Mouse (Mus musculus): ENCODE measurements around the gene Gm4631. TPM values are rescaled to one million over a fixed set of nuclear protein-coding genes. Genes with fewer than 3 reads are reported as not detected.
"Not testable (repeated sequence)": the region's sequence is repeated elsewhere in the genome, so short reads cannot be mapped to it uniquely, and the experiment has no call there.

Gene Gm4631
- 10 to 100 TPM; 55.5 to 68.0 TPM for total RNA-seq (2021)

DNA sequence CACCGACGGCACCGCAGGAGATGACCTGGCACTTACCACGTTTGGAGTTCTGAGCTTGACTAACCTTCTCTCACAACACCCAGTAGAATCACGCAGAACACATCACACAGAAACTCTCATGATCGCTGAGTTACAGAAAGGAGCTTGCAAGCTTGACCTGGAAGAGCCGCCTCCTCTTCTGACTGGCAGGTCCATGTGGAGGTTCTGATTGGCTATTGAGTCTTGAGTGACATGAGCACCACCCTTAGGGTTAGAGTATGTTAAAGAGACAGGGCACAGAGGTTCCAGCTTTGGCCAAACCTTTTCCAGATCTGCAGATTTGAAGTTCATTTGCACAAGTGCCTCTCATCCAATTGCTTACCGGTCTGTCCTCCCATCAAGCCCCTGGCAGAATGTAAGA, at the start of gene Gm4631:
Gene Gm4631 (minus strand): TSS at position 101 of the 400 bp plus-strand sequence.
- DNase-seq (ENCODE audit: extremely low spot score in 1 of 2, low spot score in 1 of 2) = not testable (repeated sequence)

DNA sequence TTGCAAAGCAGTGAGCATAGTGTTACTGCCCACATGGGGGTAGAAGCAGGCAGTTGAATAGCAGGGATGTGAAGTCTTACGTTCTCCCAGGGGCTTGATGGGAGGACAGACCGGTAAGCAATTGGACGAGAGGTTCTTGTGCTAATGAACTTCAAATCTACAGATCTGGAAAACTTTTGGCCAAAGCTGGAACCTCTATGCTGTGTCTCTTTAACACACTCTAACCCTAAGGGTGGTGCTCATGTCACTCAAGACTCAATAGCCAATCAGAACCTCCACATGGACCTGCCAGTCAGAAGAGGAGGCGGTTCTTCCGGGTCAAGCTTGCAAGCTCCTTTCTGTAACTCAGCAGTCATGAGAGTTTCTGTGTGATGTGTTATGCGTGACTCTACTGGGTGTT, 34.1 kb upstream of the Gm4631 start, which contains the start of gene Zfp968:
Gene Zfp968 (plus strand): TSS at position 301 of the 400 bp plus-strand sequence.
- not testable (repeated sequence) for DNase-seq (ENCODE audit: extremely low spot score in 1 of 2, low spot score in 1 of 2)

DNA sequence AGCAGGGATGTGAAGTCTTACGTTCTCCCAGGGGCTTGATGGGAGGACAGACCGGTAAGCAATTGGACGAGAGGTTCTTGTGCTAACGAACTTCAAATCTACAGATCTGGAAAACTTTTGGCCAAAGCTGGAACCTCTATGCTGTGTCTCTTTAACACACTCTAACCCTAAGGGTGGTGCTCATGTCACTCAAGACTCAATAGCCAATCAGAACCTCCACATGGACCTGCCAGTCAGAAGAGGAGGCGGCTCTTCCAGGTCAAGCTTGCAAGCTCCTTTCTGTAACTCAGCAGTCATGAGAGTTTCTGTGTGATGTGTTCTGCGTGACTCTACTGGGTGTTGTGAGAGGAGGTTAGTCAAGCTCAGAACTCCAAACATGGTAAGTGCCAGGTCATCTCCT, 63.2 kb downstream of the Gm4631 start, which contains the start of gene Gm14440:
Gene Gm14440 (plus strand): TSS at position 301 of the 400 bp plus-strand sequence.
- DNase-seq (ENCODE audit: extremely low spot score in 1 of 2, low spot score in 1 of 2) = not testable (repeated sequence)

Other genes starting within 250 kb of the Gm4631 start
- gene Gm14399, start 196.2 kb downstream of the Gm4631 start, total RNA-seq (2021) = 10 to 100 TPM; 17.2 to 24.2 TPM
- gene Gm14443, start 162.3 kb downstream of the Gm4631 start, total RNA-seq (2021) = 1 to 10 TPM; 4.4 to 6.9 TPM
- 100 to 1,000 TPM in 1 of 2 experiments, 10 to 100 TPM in 1; 87.6 to 114 TPM for gene Gm14391, start 131.3 kb downstream of the Gm4631 start, total RNA-seq (2021)
- 1 to 10 TPM; 4.2 to 4.9 TPM for gene Gm14440, start 63.1 kb downstream of the Gm4631 start, total RNA-seq (2021)
- gene Zfp968, start 34.2 kb upstream of the Gm4631 start, total RNA-seq (2021) = 1 to 10 TPM; 5.4 to 5.7 TPM
- gene Gm4724, start 97.6 kb upstream of the Gm4631 start, total RNA-seq (2021) = 10 to 100 TPM; 11.1 to 13.1 TPM
- gene Zfp965, start 131.8 kb upstream of the Gm4631 start, total RNA-seq (2021) = 1 to 10 TPM; 3.6 to 3.8 TPM

Measured in layer of hippocampus, postnatal 25 days (tissue).